Mouse (Mus musculus): ENCODE measurements around the gene Hmx1.

DNA sequence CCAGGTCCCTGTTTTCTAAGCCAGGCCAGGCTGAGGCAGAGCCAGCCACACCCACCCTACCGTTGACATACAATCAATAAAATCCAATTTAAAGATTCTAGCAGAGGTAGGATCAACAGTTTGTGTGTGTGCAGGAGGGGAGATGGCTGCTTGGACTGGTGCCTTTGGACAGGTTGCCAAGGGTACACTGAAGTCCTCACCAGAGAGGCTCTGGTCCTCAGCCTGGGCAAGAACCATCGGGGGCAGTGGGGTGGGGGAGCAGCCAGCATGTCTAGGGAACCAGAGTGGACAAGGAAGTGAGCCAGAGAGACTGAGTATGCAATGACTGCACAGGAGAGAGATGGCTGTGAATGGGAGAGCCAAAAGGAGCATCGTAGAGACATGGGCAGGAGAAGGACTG, 43.8 kb upstream of the Hmx1 start:
- TF ChIP-seq CTCF (IDR thresholded peaks at IDR 0.05; ENCODE audit: low read depth) (no peak), EP300 (IDR thresholded peaks at IDR 0.05; ENCODE audit: low read depth) (no peak)

Measured in heart, postnatal 0 days (tissue).